Mouse (Mus musculus): Measurements from ENCODE around the gene Sf3b3. TPM values are rescaled to one million over a fixed set of nuclear protein-coding genes. Genes with fewer than 3 reads are reported as not detected.
"Not testable (repeated sequence)": the region's sequence is repeated elsewhere in the genome, so short reads cannot be mapped to it uniquely, and the experiment has no call there.

Sf3b3 gene
- total RNA-seq, 2 experiments from 2014 or later, result 13.2 to 16.1 TPM

DNA sequence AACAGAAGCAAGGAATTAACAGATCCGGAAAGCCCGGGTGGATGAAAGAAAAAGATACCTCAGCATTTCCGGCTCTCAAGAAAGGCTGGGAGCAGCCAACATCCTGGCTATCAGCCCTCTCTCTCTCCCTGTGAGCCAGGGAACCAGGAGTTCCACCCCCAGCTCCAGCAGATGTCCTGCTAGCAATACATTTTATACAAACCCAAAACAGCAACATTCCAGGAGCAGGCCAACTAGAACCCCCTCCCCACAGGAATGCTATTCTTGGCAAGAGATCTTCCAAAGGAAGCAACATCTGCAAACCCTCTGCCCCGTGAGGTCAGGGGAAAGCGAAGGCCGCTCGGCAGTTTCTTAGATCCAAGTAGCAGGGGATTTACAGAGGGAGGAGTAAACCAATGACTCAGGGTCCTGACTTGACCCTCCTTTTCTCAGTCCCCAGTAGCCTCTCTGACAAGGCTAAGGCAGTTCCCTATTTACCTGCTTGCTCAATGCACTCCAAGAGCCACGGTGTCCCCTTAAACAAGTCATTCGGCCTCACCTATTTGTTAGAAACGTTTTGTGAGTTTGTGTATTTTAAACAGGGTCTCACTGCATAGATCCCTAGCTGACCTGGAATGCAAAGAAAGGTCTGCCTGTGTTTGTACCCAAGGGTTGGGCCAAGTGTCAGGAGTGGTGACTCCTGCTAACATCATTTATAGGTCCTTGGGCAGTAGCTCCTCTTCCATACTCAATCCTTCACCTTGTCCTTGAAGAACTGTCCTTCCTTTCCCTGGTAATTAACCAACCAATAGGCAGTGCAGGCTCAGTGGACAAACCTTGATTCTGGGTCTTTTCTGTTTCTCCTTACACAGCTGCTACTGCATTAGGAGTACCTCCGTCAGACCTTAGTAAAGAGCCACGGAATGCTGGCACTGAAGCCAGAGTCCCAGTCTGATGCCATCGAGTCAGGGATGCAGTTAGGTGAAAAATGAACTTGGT, 37.8 kb downstream of the Sf3b3 start:
- peak; percentile 32 for DNase-seq (ENCODE audit: low spot score)

DNA sequence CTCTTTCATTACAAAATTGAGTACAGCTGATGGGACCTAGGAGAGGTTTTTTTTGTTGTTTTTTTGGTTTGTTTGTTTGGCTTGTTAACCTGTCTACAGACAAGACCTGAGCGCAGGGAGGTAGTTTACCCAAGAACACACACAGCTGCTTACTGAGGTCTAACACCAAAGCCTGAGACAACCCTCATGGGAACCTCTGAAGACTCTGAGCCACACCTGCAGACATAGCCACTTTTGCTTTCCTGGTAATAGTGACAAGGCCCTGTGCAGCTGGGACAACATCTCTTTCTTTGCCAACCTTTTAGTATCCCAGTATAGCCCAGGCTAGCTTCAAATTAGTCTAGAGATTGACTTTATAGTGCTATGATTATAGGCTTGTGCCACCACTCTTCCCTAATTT, 40.4 kb downstream of the Sf3b3 start:
- DNase-seq (ENCODE audit: low spot score), result no peak

DNA sequence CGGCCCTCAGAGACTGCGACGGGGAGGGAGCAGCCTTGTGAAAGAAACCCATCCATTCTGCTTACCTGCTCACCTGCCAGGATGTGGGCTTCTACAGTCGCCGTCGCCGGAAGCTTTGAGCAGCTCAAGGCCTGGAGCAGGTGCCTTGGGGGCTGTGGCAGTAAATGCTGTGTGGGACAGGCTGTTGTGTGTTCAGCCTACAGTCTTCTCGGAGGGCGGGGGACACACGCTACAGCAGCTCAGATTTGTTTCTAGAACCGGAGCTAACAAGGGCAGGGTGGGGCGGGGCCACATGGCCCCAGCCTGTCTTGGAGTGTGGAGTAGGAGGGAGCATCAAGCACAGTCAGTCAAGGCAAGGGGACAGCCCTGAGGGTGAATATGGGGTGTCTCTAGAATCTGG, 40.9 kb downstream of the Sf3b3 start, which contains the start of gene Il34:
Gene Il34 (minus strand): TSS at position 256 of the 400 bp plus-strand sequence.
- no peak for DNase-seq (ENCODE audit: low spot score)

DNA sequence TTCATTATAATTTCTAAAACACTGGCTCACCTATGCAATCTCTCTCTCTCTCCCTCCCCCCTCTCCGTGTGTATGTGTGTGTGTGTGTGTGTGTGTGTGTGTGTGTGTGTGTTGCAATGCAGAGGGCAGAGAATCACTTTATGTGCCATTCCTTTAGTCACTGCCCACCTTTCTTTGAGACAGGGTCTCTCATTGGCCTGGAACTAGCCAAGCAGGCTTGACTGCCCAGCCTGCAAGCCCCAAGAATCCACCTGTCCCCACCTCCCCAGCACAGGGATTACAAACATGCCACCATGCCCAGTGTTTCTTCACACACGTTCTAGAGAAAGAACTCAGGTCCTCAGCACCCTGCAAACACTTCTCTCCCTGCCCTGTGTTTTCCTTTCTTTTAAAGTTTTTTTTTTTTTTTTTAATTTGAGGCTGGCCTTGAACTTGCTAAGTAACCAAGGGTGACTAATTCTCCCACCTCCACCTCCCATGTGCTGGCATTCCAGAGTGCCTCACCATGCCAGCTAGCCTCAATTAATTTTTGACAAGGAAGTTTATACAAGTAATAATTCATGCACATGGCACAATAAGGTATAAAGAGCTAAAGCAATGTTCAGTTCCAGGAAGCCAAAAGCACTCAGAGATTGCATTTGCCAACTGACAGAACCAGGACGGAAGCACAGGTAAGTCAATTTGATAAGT, 41.6 kb downstream of the Sf3b3 start:
- DNase-seq (ENCODE audit: low spot score), result no peak

DNA sequence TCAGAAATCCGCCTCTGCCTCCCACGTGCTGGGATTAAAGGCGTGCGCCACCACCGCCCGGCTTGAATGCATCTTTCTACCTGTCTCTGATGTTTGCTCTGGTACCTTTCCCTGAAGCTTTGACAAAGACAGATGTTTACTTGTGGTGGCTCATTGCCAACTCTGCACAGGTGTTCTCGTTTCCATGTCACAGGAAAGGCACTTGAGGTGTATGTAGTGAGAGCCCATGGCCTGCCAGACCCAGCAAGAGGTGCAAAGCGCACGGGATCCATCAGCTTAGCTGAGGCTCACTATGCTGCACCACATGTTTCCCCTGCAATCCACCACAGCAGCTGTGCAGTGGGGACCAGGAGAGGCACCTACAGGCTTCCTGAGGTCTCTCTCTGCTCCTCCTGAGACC, 42.7 kb downstream of the Sf3b3 start:
- no peak for DNase-seq (ENCODE audit: low spot score)

DNA sequence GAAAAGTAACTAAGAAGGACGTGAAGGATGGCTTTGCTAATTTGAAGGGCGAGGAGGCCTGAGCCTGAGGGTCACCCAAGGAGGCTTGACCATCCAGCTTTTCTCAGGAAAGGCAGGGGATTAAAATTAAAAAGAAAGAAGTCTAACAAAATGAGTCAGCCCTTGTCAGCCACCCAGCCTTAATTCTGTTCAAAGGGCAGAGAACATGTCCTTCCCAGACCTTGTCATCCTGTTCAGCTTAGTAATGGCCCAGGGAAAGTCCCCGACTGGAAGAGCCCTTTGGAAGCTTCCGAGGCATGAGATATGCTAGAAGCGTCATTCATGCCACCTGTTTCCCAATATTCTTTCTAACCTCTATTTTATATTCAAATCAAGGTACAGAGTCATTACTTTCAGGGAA, 43.6 kb downstream of the Sf3b3 start:
- DNase-seq (ENCODE audit: low spot score), result no peak

DNA sequence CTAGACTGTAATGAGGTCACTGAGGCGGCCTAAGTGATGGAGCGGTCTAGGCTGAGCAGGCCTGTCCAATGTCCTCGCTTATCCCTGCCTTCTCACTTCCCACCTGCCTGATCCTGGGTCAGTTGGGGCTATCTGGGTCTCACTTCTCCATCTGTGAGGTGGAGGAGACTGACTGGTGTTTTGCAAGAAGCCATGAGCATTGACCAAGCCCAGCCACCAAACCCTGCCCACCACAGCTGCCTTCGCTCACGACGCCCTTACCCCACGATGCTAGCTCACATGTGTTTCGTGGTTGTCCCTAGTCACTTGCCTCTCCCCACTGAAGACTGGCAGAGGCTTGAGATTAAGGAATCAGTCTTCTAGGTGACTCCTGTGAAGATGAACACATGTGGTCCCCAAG, 49.5 kb downstream of the Sf3b3 start:
- no peak for DNase-seq (ENCODE audit: low spot score)

DNA sequence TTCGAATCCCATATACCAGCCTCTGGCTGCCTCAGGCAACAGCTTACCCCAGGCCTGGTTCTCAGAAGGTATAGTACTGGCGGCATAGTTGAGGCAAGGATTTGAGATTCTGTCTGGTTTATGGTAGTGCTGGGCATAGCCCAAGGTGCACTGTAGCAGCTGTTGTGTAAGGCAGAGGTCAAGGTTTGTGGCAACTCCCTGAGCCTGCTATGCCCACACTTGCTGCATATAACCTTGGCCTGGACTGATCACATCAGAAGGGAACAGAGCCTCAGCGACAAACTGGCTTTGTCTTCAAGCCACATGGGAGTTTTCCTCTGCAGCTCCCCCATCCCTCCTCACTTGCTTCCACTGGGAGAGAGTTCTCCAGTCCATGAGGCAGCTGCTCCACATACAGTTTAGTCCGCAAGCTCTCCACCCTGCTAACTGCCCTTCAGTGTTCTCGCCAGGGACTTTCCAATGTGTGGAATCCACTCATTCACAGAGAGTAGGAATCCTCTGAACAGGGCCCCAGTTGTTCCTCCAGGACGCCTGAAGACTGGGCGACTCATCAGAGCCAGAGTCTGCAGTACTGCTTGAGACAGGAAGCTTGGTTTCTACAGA, 52.1 kb downstream of the Sf3b3 start:
- DNase-seq (ENCODE audit: low spot score), result no peak

DNA sequence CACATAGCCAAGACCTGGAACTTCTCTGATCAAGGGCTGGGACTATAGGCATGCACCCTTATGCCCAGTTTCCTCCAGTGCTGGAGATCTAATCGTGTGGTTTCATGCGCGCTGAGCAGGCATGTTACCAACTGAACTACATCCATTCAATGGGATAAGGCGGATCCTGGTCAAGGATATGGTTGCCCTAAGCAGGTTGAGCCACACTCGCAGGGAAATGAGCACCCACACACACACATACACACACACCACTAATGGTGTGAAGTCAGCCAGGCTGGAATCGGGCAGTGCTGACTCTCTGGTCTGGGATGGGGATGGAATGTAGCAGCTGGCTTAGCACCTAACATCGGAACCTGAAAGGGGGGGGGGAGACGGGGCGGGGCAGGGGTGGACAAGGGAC, 52.7 kb downstream of the Sf3b3 start:
- DNase-seq (ENCODE audit: low spot score), result no peak

DNA sequence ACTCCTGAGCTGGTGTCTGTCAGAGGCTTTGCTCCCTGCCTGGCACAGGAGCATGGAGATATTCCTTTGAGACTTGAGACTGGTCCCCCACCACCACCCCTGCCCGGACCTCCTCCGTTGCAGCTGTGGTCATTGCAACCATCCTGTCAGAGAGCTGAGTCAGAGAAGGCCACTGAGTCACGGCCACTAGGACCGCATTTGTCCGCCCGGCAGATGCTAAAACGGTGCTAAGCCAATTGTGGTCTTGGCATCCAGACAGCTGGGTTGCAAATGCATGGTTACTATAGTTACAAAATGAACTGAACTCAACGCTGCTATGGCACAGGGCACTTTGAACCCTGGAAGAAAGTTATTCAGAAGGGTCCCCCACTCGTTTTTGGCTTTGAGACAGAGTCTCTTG, 53.1 kb downstream of the Sf3b3 start:
- no peak for DNase-seq (ENCODE audit: low spot score)

DNA sequence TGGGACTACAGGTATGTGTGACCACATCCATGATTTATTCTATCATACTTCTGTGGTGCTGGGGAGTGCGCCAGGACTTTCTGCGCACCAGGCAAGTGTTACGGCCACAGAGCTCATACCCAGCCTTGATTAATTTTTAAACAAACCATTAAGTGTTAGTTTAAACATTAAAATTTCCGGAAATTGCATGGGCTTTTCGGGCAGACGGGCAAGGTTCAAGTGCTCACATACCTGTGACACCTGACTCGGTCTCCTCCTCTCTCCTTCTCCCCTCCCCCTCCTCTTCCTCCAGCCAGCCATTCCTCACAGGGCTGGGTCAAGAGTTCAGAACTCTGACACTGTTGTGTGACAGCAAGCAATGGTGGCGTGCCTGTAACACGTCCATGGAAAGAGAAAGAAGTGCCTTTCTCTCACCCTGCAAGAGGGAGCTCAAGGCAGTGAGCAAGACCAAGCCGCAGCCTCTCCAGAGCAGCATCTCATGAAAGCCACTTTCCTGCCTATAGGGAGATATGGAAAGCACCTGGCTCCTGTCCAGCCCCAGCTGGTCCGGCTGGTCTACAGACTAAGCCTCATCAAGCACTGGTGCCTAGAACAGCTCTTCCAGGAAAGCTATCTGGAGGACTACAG, 53.9 kb downstream of the Sf3b3 start:
- DNase-seq (ENCODE audit: low spot score), result no peak

DNA sequence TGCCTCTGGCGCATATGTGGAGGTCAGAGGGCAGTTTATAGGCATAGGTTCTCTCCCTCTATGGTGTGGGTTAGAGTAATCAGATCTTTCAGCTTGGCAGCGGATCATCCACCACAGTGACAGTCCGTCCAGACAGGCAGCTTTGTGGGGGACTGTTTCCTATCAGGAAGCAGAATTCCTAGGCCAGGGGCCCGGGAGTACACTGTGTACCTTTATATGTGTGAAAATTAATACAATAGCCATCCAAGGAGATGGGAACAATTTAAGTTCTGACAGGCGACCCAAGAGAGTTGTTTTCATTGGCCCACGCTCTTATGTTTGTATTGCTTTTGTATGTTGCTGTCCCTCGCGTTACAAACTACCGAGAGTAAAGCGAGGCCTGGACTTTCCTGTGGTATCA, 55.4 kb downstream of the Sf3b3 start:
- DNase-seq (ENCODE audit: low spot score), result no peak

DNA sequence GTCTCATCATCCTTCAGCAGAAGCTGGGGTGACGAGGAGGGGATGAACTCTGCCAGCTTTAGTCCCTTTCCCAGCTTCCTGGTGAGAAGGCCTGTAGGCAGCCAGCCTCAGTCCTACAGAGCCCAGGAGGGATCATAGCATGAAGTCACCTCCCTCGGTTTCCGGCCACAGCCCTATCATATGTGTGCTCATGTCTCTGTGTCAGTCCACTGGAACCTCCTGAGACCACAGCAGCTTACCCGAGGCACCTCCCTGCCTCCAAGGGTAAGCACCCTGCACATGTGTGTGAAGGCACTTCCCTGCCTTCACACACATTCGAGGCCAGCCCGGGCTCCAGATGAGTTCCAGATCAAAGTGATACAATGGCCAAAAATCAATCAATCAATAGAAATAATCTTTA, 56.3 kb downstream of the Sf3b3 start:
- DNase-seq (ENCODE audit: low spot score), result no peak

DNA sequence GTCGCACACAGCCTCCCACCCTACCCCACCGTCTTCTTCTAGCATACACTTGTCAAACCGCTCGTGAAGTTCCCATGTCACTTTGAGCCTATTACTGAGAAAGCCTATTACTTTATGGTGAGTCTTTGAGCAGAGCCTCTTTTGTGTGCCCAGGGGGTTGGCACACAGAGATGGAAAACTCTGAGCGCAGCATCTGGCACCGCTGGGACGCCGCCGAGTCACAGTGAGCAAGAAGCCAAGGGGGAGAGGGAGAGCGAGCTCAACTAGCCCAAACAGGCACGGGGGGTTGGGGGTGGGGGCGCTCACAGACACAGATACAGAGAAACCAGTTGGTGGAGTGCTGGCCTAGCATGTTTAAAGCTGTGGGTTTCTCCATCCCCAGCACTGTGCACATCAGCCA, 57.0 kb downstream of the Sf3b3 start:
- DNase-seq (ENCODE audit: low spot score), result no peak

DNA sequence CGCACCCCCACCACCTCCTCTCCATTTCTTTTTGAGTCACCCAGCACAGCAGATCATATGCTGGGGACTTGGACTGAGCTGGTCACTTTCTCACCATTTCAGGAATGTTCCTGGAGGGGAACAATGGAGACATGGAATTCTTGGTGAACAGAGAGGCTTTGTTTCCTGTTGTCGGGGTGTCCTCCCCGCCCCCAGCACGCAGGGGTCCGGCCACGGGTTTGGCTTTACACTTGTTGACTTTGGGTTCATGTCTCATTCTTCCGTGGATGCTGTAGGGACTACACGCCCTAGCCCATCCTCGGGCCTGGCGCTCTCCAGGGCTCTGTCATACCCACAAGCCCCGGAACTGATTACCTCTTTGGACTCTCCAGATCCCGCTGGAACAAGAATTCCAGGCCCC, 57.6 kb downstream of the Sf3b3 start:
- no peak for DNase-seq (ENCODE audit: low spot score)

DNA sequence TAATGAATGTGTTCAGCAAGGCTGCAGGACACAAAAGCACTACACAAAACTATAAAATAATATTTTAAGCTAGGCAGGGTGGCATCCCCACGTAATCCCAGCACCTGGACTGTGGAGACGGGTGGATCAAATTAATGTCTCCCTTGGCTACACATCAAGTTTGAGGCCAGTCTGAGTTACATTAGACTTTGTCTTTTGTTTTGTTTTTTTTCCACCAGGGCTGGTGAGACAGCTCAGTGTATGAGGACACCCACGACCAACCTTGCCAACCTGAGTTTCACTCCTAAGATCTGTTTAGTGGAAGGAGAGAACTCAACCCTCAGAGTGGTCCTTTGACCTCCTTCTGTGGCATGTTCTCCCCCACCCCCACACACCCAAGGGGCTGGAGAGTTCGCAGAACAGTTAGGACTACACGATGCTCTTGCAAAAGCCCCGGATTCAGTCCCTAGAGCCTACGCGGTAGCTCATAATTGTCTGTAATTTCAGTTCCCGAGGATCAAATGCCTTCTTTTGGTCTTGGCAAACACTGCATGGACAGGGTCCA, 59.1 kb downstream of the Sf3b3 start:
- DNase-seq (ENCODE audit: low spot score), result no peak

DNA sequence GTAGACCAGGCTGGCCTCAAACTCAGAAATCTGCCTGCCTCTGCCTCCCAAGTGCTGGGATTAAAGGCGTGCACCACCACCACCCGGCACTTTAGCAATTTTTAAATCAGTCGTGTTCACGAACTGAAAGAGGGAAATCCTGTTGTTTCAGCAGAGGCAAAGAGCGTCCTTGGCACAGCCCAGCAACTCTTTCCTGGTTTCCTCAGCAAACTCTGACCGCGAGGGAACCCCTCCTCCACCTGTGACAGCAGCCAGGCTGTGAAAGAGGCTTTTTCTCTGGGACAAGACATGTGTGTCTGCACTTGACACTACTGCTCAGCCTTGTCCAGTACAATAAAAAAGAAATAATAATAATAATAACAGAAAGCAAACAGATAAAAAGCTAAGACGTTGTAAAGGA, 59.7 kb downstream of the Sf3b3 start:
- DNase-seq (ENCODE audit: low spot score), result no peak

DNA sequence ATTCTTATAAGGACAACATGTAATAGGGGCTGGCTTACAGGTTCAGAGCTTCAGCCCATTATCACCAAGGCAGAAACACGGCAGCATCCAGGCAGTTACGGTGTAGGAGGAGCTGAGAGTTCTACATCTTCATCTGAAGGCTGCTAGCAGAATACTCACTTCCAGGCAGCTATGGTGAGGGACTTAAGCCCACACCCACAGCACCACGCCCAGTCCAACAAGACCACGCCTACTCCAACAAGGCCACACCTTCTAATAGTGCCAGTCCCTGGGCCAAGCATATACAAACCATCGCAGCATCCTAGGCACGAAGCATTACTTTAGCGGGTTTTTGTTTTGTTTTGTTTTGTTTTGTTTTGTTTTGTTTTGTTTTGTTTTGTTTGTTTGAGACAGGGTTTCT, 60.1 kb downstream of the Sf3b3 start:
- DNase-seq (ENCODE audit: low spot score), result not testable (repeated sequence)

DNA sequence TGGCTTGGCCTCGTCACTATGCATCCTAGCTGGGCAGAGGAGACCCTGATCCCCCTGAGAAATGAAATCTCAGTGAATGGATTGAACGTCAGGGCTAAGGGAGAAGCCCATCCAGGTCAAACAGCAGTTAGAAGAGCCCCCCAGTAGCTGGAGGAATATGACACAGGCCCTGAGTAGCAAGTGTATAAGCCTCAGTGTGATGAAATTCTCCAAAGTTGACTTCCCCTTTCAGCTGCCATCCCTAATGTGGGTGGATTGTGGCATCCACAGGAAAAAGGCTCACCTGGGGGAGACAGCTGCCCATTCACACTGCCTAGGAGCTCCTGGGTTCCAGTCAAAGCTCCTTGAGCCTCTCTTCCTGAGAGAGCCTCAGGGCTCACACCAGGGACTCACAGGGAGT, 61.2 kb downstream of the Sf3b3 start:
- no peak for DNase-seq (ENCODE audit: low spot score)

DNA sequence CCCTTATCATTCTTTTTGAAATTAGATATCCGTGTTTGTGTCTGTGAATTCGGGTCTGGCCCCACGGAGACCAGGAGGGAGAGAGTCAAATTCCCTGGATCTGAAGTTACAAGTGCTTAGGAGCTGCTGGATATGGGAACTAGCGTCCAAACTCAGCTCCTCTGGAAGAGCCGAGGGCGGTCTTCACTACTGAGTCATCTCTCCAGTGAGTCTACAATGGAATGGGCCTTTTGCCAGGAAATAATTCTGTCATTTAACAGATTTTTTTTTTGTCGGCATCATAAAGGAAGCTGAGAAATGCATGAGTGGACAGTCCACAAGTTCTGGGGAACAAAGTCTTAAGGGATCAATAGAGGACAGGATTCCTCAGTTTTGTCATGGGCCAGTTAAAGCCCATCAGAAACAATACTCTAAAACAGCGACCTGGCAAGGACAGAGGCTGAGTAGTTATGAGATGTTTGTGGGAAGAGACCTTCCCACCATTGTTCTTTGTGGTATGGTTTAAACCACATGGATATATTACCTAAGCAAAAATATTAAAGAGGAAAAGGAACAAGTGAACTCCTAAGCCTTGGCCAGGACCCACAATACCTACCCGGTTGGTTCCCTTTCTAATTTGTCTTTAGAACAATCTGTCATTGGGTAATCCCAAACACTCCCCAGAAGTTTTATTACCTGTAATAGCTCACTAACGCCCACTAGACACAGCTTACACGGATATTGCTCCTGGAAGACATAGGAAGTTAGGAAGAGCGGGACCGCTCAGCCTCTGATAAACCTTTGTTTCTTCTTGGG, 66.5 kb downstream of the Sf3b3 start:
- no peak for DNase-seq (ENCODE audit: low spot score)

DNA sequence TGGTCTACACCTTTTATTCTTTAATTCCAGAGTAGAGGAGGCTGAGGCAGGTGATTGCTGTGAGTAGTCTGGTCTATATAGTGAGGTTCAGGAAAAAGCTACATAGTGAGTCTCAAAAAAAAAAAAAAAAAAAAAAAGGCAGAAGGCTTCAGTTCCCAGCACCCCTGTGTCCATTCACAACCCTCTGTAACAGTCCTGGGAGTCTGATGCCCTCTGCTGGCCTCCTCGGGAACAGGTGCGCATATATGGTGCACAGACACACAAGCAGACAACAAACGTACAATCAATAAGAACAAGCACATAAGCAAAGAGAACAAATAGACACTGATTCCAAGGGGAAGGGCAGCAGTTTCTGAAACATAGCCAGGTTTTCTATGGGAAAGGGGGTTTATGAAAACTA, 70.3 kb downstream of the Sf3b3 start:
- no peak for DNase-seq (ENCODE audit: low spot score)

All from gastrocnemius, adult 18-20 months (tissue).